Mouse (Mus musculus) intestine, embryonic 14.5 days (tissue): Measurements from ENCODE around the gene Psme2b. TPM values are rescaled to one million over a fixed set of nuclear protein-coding genes. Genes with fewer than 3 reads are reported as not detected.
"Not testable (repeated sequence)": the region's sequence is repeated elsewhere in the genome, so short reads cannot be mapped to it uniquely, and the experiment has no call there.

Source experiments
- ATAC-seq: fragments of 200-750 bp; cut with Nextera tagmentation; replicated peaks from 2 replicates; pipeline ENCODE4 v1.8.0; 2017; ENCODE audit warnings: low read depth, moderate number of reproducible peaks, moderate TSS enrichment, moderate library complexity; ENCODE audit not compliant: low FRiP score, low TSS enrichment
- DNase-seq: peaks from one replicate; pipeline ENCODE4 v3.0.0-alpha.2; 2018; ENCODE audit warnings: low spot score
- H3K27ac ChIP-seq: fragments of 300-500 bp; sonication (generic); 2 replicates; pipeline ENCODE4 v1.5.1; 2014; ENCODE audit warnings: low read depth, mild to moderate bottlenecking, control low read depth
- H3K27me3 ChIP-seq: fragments of 300-500 bp; sonication (generic); replicated peaks from 2 replicates; pipeline ENCODE4 v1.6.1; 2014; ENCODE audit warnings: low read length, control low read depth; ENCODE audit not compliant: control insufficient read depth, insufficient read depth
- H3K36me3 ChIP-seq: fragments of 300-500 bp; sonication (generic); 2 replicates; pipeline ENCODE4 v1.6.1; 2014; ENCODE audit warnings: low read length, control low read depth; ENCODE audit not compliant: control insufficient read depth, insufficient read depth
- H3K4me1 ChIP-seq: fragments of 300-500 bp; sonication (generic); replicated peaks from 2 replicates; pipeline ENCODE4 v1.6.1; 2014; ENCODE audit warnings: low read length, control low read depth, mixed read lengths; ENCODE audit not compliant: control insufficient read depth, insufficient read depth
- H3K4me2 ChIP-seq: fragments of 300-500 bp; sonication (generic); 2 replicates; pipeline ENCODE4 v1.6.1; 2014; ENCODE audit warnings: low read length
- H3K4me3 ChIP-seq: fragments of 300-500 bp; sonication (generic); 2 replicates; pipeline ENCODE4 v1.5.1; 2014; ENCODE audit warnings: low read depth, low read length, control low read depth, mixed read lengths
- H3K9ac ChIP-seq: fragments of 300-500 bp; sonication (generic); 2 replicates; pipeline ENCODE4 v1.6.1; 2014; ENCODE audit warnings: mild to moderate bottlenecking, low read length
- H3K9me3 ChIP-seq: fragments of 300-500 bp; sonication (generic); 2 replicates; pipeline ENCODE4 v1.6.1; 2016; ENCODE audit warnings: low read length, control low read depth; ENCODE audit not compliant: control insufficient read depth
- WGBS: fragments of 180-500 bp; shearing (Covaris S2); extraction: QIAGEN DNeasy Blood & Tissue Kit; methylation state at CpG from one replicate; pipeline ENCODE4 v1.1.7; 2014; 5-methylcytosine and 5-hydroxymethylcytosine counted together
- polyA plus RNA-seq: library from polyadenylated mRNA; unstranded; fragments of >200 nt; fragmentation: Nextera tagmentation; extraction: Ambion mirVana; gene quantifications from 2 replicates; pipeline ENCODE4 v1.2.1, GENCODE M21; 2014

Gene Psme2b
- 3.0 and 3.2 TPM in 2 replicates for polyA plus RNA-seq

GRCm38 (mm10) chr11:48946090-48946489, at the start of gene Psme2b:
Gene Psme2b, minus strand, starts transcription at chr11:48946190.
- ATAC-seq, H3K36me3 ChIP-seq, H3K4me3 ChIP-seq, H3K9ac ChIP-seq, H3K4me2 ChIP-seq, H3K9me3 ChIP-seq, H3K4me1 ChIP-seq, H3K27me3 ChIP-seq, DNase-seq, H3K27ac ChIP-seq: not testable (repeated sequence)
- 90% methylated on average over 6 of the region's 6 CpGs for WGBS

GRCm38 (mm10) chr11:48994018-48994417, 48.0 kb upstream of the Psme2b start, which contains the start of gene Tgtp1:
Gene Tgtp1, minus strand, starts transcription at chr11:48994172.
- H3K4me1 ChIP-seq, H3K9me3 ChIP-seq, ATAC-seq, H3K27ac ChIP-seq, H3K9ac ChIP-seq, H3K36me3 ChIP-seq, H3K4me2 ChIP-seq, DNase-seq, H3K27me3 ChIP-seq, H3K4me3 ChIP-seq: not testable (repeated sequence)
- WGBS: 27% methylated on average over 2 of the region's 2 CpGs

GRCm38 (mm10) chr11:48993296-48993695, 47.3 kb upstream of the Psme2b start:
- not testable (repeated sequence) for H3K4me2 ChIP-seq, ATAC-seq, H3K36me3 ChIP-seq, H3K4me1 ChIP-seq, H3K4me3 ChIP-seq, H3K27ac ChIP-seq, DNase-seq, H3K27me3 ChIP-seq, H3K9me3 ChIP-seq, H3K9ac ChIP-seq
- 40% methylated on average over 9 of the region's 10 CpGs for WGBS

- WGBS: 50% methylated on average over 4 of the region's 4 CpGs
- ATAC-seq: not testable (repeated sequence)
Measured at GRCm38 (mm10) chr11:48991740-48992520, 45.9 kb upstream of the Psme2b start, which contains the start of gene Gm12185. Gene Gm12185, minus strand, starts transcription at chr11:48992226.

GRCm38 (mm10) chr11:48989981-48990380, 44.0 kb upstream of the Psme2b start:
- 59% methylated on average over 1 of the region's 2 CpGs for WGBS
- not testable (repeated sequence) for DNase-seq, H3K9me3 ChIP-seq, H3K27ac ChIP-seq, H3K9ac ChIP-seq, H3K27me3 ChIP-seq, ATAC-seq, H3K4me3 ChIP-seq, H3K4me1 ChIP-seq, H3K36me3 ChIP-seq, H3K4me2 ChIP-seq

More at GRCm38 (mm10) chr11:48991740-48992520, 45.9 kb upstream of the Psme2b start, which contains the start of gene Gm12185:
- H3K4me3 ChIP-seq, H3K9ac ChIP-seq, H3K27ac ChIP-seq, H3K4me2 ChIP-seq, H3K4me1 ChIP-seq, H3K36me3 ChIP-seq, H3K27me3 ChIP-seq, H3K9me3 ChIP-seq, DNase-seq: not testable (repeated sequence)

GRCm38 (mm10) chr11:48988219-48988618, 42.2 kb upstream of the Psme2b start:
- H3K9ac ChIP-seq, H3K4me3 ChIP-seq, DNase-seq, H3K4me1 ChIP-seq, H3K27me3 ChIP-seq, ATAC-seq, H3K4me2 ChIP-seq, H3K36me3 ChIP-seq, H3K27ac ChIP-seq, H3K9me3 ChIP-seq: not testable (repeated sequence)
- WGBS: 80% methylated on average over 2 of the region's 3 CpGs

GRCm38 (mm10) chr11:48982848-48983247, 36.9 kb upstream of the Psme2b start:
- WGBS: no CpG with 5 or more reads among the region's 3 CpGs
- not testable (repeated sequence) for H3K4me2 ChIP-seq, H3K27me3 ChIP-seq

GRCm38 (mm10) chr11:48980052-48980451, 34.1 kb upstream of the Psme2b start:
- H3K4me3 ChIP-seq, DNase-seq, H3K4me1 ChIP-seq, H3K9ac ChIP-seq, H3K27ac ChIP-seq, H3K27me3 ChIP-seq, H3K4me2 ChIP-seq, ATAC-seq, H3K36me3 ChIP-seq, H3K9me3 ChIP-seq: not testable (repeated sequence)
- no CpG with 5 or more reads among the region's 5 CpGs for WGBS

More at GRCm38 (mm10) chr11:48982848-48983247, 36.9 kb upstream of the Psme2b start:
- DNase-seq, H3K4me1 ChIP-seq, H3K36me3 ChIP-seq, ATAC-seq, H3K4me3 ChIP-seq, H3K9ac ChIP-seq, H3K27ac ChIP-seq, H3K9me3 ChIP-seq: not testable (repeated sequence)

- not testable (repeated sequence) for H3K4me1 ChIP-seq, H3K27ac ChIP-seq, H3K36me3 ChIP-seq, H3K4me2 ChIP-seq, H3K27me3 ChIP-seq, ATAC-seq, H3K9me3 ChIP-seq, H3K9ac ChIP-seq, H3K4me3 ChIP-seq, DNase-seq
- WGBS: no CpG with 5 or more reads among the region's 3 CpGs
Measured at GRCm38 (mm10) chr11:48979251-48979650, 33.3 kb upstream of the Psme2b start, which contains the start of gene 9930111J21Rik1. Gene 9930111J21Rik1, minus strand, starts transcription at chr11:48979398.
